Mouse (Mus musculus): Measurements from ENCODE around the gene March8.
"Not testable (repeated sequence)": the region's sequence is repeated elsewhere in the genome, so short reads cannot be mapped to it uniquely, and the experiment has no call there.

The March8 gene

DNA sequence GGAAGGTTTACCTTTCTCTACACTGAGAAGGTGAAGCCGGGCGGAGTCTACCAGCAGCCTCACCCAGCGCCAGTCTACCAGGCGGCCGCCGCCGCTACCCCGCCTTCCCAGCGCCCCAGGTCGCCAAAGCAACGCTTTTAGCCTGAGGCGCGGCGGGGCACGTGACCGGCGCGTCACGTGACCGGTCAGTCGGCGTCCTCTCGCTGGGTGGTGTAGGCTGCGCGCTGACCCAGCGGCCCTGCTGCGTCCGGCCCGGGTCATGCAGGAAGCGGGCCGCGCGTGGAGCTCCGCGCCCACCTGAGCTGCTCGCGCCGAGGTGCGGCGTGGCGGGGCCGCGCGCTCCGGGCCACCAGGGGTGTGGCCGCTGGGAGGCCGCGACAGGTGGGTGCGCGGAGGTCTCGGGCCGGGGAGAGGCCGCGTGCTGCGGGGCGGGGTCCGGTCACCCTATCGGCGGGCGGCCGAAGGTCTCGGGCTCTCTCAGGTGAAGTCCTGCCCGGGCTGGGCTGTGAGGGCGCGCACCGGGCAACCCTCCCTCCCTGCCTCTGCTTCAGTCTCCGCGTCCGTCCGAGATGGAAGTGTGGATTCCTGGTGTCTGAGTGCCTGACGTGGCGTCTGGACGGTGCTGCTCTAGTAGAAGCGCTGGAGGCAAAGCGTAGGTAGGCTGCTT is at the start of gene March8:
TSS of gene March8 (plus strand) at position 190 of the 667 bp plus-strand sequence.
- in situ Hi-C loops (cut with MseI, MboI): no loop called here

DNA sequence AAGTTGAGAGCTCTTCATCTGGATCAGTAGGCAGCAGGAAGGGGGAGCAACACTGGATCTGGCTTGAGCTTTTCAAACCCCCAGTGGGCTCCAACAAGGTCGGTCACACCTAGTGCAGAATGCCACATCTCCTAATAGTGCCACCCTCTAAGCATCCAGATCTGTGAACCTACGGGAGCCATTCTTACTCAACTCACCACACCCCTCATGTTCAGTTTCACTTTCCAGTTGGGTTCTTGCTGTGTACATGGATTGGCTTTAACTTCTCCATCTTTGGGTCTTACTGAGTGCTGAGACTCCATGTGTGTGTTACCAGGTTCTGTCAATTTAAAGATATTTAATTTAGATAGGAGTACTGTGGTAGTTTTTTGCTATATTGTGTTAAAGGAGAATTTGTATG is 26.4 kb upstream of the March8 start:
- in situ Hi-C loops (cut with MseI, MboI): no loop called here

DNA sequence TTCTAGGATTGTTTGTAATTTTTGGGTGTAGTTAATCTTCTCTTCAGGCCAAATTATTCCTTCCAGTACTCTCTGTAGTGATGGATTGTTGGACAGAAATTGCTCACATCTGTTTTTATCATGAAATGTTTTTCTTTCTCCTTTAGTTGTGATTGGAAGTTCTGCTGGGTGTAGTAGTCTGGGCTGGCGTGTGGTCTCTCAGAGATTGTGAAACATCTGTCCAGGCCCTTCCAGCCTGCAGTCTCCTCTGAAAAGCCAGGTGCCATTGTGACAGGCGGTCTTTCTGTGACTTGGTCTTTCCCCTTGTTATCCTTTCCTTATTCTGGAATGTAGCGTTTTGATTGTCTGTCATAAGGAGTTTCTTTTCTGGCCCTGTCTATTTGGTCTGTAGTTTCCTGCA is 18.6 kb upstream of the March8 start:
- in situ Hi-C loops (cut with MseI, MboI): no loop called here

DNA sequence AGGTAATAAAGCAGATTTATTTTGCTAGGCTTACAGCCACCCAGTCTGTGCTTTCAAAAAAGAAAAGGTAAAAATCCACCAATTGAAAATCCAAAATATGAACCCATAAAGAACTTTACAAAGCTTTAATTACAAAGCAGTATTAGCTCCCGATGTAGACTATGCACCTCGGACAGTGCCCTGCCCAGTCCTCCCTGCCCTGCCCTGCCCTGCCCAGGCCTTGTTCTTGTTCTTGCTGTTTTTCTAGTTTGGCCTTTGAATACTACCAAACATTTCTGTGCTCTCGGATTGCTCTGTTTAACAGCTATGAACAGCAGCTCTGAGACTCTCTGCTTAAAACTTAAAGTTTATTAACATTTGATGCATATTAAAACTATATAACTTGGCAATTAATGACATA is 11.2 kb upstream of the March8 start:
- in situ Hi-C loops (cut with MseI, MboI): no loop called here

DNA sequence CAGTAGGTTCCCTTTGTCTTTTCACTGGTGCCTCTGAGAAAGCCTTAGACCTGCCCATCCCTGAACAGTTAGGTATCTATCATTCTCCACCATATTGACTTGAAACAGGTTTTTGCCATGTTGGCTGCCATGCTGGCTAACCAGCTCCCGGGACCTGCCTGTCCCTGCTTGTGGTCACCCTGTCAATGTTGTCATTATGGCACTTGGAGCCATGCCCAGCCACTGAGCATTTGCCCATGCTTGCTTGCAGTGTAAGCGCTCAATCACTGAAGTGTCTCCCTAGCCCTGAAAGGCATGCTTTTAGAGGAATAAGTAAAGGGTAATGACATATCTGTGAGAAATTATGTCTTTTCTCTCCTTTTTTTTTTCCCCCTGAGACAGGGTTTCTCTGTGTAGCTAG is 6.4 kb upstream of the March8 start:
- in situ Hi-C loops (cut with MseI, MboI): no loop called here

DNA sequence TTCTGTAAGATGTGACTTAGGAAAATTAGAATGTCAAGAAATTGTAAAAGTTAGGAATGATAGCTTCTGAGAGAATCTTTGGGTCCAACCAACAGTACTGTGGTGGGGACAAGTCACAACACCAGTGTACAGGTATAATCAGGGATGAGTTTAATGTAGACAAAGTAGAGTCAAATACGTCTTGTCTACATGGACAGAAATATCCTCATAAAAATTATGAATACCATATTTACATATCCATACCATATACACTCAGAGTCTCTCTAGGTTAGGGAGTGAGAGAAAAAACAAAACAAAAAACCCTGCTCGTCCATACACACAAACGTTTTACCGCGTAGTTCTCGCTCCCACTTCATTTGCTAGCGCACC is 374 bp upstream of the March8 start:
- in situ Hi-C loops (cut with MseI, MboI): no loop called here

DNA sequence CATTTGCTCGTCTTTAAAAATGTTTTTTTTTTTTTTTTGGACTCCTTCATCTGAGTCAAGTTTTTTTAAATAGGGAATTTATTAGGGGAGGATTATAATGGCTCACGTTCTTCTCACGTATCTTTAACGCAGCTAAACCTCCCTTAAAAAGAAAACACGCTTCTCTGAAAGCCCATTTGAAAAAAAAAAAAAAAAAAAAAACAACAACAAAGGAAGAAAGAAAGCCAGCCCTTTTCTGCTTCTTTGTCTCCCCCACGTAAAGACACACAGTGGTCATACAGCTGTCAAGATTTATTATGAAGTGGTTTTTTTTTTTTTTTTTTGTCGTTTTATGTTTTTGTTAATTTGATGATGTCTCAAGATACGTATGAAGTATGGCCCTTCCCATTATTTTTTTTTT is 696 bp downstream of the March8 start:
- in situ Hi-C loops (cut with MseI, MboI): no loop called here

DNA sequence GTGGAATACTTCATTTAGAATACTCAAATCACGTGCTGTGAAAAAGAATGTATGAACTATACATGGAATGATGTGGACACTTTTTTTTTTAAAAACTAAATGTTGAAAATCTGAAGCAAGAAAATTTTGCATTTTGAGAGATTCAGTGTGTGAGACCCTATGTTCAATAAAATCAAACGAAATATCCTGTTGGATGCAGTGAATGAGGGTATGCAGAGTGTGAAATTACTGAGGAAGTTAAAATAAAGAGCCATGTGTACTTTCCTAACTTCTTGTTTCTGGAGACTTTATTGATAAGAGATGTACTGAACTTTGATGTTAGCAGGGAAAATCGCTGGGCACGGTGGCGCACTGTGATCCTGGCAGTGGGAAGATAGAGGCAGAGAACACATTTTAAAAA is 1.3 kb downstream of the March8 start:
- in situ Hi-C loops (cut with MseI, MboI): no loop called here

DNA sequence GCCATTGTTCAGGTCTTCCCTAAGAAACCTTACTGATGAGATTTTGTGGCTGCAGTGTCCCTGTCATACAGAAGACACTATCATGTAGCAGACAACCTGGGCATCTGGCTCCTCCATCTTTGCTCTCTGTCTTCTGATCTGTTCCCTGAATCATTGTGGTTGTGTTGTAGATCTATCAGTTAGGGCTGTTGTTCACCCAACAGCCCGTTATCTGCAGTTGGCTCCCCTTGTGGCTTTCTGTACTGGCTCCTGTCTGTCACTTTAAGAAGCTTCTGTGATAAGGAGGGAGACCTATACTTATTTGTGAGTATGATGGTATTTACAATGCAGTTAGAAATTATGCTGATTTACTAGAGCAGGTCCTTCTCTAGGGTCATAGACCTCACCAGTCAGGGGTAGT is 2.7 kb downstream of the March8 start:
- in situ Hi-C loops (cut with MseI, MboI): no loop called here

DNA sequence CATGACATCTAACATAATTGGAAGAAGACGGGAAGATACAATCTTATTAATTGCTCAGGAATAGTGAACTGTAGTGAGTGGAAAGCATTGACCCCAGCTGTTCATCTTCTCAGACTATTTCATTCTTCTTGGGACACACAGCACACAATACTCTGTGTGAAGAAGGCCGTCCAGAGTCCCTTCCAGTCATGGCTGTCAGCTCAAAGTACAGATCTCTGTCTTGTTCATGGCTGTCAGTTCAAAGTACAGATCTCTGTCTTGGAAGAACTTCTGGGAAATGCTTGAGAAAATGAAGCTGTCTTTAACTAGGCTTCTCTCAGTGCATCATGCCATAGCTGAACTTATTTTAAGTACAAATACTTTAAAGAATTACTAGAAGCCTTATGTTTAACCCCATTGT is 10.1 kb downstream of the March8 start:
- in situ Hi-C loops (cut with MseI, MboI): no loop called here

DNA sequence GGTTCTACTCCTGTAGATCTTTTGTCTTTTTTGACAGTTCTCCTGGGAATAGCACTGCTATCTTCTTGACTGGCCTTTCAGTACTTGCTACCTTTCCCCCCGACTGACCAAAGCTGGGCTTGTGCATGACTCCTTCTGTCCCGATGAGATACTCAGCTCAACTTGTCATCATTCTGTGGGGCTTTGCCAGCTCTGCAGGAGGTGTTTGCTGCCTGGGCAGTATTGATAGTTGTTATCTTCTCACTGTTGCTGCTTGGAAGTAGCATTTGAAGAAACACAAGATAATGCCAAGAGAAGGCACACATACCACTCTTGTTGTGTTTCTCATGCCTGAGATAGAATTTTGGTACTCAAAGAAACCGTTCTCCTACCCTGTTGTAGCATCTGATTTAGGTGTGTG is 12.2 kb downstream of the March8 start:
- in situ Hi-C loops (cut with MseI, MboI): no loop called here

DNA sequence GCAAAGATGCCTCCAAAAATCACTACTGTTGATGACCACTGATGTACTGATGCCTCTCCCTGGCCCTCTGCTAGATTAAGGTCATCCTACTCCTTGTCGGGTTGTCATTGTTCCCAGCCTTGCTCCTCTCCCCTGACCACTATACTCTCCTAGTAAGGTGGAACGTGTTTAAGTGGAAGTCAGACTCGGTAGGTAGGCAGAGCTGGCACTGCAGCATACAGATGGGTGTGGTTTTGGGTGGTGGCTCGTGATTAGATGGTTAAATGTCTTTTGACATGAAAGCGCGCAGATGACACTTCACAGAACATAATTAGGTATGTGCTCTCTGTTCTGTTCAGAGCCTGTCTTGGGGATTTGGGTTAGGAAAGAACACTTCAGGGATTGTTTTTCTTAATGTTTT is 12.8 kb downstream of the March8 start:
- in situ Hi-C loops (cut with MseI, MboI): no loop called here

DNA sequence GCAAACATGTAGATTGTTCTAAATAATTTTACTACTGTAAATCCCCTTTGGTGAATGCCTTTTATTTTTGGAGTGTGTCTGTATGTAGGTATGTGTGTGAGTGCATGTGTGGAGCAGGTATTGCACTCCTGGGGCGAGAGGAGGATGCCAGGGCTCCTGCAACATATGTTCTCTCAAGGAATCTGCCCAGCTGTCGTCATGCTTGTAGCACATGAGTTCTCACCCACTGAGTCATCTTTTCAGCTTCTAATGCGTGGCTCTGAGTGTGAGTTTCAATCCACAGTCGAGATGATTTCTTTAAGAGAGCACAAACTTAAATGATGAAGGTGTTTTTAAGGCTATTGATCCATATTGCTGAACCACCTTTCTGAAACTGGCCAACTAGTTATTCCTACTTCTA is 13.7 kb downstream of the March8 start:
- in situ Hi-C loops (cut with MseI, MboI): no loop called here

DNA sequence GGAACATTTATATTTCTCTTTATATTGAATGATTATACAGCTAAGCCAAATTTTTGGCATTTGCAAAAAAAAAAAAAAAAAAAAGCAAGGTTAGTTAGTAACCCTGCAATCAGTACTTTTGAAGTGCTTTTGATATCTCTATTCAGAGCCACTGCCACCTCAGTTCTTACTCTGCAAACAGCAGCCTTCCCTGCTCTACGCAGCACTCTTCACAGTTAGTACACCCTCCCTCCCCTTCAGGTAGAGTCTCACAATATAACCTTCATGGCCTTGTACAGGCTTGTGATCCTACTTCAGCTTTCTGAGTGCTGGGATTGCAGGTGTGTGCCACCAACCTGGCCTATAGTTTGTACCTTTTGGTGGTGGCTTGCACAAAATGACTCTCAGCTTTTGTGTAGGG is 15.6 kb downstream of the March8 start:
- in situ Hi-C loops (cut with MseI, MboI): no loop called here

DNA sequence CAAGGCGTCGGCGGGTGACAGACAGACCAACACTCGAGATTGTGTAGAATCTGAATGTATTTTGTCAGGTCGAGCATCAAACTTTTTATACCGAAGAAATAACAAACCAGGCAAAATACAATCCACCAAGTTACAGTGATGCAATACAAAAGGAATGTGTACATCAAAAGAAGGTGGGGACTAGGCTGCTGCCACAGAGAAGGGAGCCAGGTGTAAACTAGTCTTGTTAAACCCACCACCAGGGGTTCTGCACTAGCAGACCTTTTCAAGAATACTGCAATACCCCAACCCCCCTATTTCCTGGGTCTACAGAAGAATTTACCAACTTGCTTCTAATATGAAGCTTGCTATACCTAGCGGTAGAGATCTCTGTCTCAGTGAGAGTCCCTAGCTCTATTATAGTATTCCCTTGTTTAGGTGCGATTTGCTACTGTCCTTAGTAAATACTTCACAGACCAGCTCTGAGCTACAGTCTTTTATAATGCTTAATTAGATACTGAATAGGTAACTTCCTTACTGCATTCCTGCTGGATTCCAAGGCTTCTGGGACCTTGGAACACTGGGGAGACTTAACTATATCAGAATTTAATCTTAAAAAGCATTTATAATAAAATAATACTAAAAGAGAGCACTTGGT is 18.6 kb downstream of the March8 start:
- in situ Hi-C loops (cut with MseI, MboI): not testable (repeated sequence)

DNA sequence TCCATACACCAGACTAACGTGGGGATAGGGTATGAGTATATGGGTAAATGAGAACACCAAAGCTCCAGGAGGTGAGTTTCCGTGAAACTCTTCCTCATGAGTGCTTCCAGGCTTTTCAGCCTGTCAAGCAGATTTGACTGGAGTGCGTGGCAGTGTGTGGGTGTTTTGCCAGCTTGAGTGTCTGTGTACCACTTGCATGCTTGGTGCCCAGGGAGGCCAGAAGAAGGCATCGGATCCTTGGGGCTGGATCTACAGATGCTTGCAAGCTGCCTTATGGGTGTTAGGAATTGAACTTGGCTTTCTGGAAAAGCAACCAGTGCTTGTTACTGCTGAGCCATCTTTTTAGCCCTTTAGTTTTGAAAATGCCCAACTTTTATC is 19.1 kb downstream of the March8 start:
- in situ Hi-C loops (cut with MseI, MboI): no loop called here

DNA sequence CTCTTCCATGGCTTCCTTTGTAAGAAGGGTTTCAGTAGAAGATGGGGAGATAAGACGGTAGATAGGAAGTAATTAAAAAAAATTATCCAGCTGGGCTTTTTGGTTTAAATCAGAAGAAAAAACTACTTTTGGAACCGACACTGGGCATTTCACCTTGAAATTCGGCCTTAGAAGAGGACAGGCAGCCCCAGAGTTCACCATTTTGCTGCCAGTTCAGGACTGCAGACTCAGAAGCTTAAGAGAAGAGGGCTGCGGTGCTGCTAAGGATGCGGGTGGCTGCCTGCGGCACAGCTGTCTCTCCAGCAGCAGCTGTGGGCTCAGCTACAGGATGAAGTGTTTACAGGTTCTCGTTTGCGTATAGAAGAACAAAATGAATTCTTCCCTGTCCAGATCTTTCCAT is 20.2 kb downstream of the March8 start:
- in situ Hi-C loops (cut with MseI, MboI): no loop called here

DNA sequence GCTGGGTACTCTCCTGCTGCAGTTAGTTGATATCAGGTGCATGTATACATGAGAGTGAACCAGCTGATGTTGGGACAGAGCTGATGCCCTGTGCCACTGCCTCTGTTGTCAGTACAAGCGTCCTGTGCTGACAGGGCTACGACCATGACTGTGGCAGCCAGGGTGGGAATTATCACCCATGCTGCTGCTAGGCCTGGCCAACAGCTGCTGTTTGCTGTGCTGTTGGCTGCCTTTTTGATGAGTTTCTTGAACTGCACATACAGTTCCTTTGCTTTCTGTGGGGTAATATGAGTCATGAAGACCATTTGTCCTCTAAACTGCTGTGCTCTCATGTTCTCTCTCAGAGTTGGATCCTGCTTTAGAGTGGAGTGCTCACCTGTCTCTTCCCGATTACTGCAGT is 21.4 kb downstream of the March8 start:
- in situ Hi-C loops (cut with MseI, MboI): no loop called here

DNA sequence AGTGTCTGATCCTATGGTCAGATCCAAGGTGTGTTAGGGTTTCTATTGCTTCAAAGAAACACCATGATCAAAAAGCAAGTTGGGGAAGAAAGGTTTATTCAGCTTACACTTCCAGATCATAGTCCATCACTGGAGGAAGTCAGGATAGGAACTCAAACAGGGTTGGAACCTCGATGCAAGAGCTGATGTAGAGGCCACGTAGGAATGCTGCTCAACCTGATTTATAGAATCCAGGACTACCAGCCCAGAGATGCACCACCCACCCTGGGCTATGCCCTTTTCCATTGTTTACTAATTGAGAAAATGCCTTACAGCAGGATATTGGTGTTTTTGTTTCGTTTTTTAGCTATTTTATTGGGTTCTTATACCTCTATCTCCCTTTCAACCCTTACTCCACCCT is 23.6 kb downstream of the March8 start:
- in situ Hi-C loops (cut with MseI, MboI): no loop called here

DNA sequence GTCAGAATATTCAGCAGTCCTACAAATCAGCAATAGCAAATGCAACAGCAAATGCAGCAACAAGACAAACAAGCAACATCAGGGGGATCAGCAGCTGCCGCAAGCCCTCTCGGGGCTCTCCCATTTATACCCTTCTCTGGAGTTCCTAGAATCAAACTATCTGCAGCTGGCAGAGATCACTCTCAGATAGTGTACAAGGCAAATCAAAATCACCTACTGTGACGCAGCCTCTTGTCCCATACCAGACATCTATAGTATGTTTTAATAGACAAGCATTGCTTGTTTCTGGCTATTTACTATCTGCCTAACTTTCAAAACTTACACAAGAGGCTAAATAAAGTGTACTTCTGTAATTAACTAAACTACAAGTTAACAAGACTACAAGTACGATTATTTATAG is 24.2 kb downstream of the March8 start:
- in situ Hi-C loops (cut with MseI, MboI): no loop called here

DNA sequence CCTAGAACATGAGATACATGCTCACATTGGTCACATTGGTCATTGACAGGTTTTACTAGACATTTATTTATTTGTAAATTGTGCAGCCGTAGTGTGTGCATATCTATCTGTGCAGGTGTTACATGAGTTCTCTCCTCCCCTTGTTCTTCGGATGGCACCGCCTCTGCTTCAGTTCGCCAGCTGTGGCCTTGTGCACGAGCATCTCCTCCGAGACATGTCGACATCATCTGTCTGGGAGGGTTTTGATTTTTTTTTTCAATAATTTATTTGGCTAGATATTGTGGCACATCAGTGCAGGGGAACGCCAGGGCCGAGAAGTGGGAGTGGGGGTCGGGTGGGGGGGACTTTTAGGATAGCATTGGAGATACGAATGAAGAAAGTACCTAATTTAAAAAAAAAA is 30.1 kb downstream of the March8 start:
- in situ Hi-C loops (cut with MseI, MboI): no loop called here

DNA sequence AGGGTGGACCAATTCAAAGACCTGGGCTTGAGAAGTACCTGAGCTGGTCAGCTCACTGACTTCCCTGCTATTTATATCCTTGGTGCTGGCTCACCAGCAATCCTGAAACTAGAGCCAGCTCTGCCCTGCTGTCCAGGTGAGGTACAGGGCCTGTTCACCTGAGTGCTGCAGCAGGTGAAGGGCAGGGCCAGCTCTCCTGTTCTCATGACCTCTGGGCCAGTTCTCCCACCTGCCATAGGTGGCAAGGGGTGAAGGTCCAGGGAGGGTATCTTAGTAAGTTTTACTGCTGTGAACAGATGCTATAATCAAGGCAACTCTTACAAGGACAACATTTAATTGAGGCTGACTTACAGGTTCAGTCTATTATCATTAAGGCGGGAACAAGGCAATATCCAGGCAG is 32.0 kb downstream of the March8 start:
- in situ Hi-C loops (cut with MseI, MboI): no loop called here

DNA sequence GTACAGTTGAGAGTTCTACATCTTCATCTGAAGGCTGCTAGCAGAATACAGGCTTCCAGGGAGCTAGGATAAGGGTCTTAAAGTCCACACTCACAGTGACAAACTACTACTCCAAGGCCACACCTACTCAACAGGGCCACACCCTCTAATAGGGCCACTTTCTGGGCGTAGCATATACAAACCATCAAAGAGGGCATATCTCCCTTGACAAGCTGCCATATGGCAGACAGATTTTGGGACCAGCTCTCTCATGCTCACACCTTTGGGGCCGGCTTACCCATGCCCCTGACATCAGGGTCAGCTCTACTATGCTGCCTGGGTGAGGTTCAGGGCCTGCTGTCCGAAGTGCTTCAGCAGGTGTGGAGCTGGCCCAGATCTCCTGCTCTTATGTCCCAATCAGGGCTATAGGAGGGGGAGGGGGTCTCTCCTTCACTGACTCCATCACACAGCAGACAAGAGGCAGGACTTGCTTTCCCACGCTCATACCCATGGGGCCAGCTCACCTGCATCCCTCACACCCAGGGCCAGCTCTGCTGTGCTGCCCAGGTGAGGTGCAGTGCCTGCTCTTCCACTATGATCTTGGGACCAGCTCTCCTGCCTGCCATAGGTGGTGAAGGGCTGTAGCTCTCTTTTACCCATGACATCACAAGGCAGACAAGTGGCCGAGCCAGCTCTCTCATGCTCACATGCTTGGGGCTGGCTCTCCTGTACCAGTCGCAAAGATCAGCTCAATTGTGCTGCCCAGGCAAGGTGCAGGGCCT is 32.6 kb downstream of the March8 start:
- in situ Hi-C loops (cut with MseI, MboI): no loop called here

Data from mouse trophoblast stem cell (cell line).